Mouse (Mus musculus): Measurements from ENCODE around the gene Gna15. TPM values are rescaled to one million over a fixed set of nuclear protein-coding genes. Genes with fewer than 3 reads are reported as not detected.

Gna15 gene
- total and polyA plus RNA-seq, 3 experiments, result 1.1 to 2.2 (median 1.4) TPM

Small RNAs within 50 kb of the gene (microRNA-seq; reads per million reads assigned to microRNA genes)
- gene Gm25595, result 0 reads per million in 2 experiments

Other genes starting within 250 kb of the Gna15 start
- under 1 TPM; 0.41 to 0.92 TPM for gene Tjp3, start 232.6 kb downstream of the Gna15 start, total RNA-seq (2021)
- 0.52 and 0.72 TPM in 2 replicates for gene Tjp3, start 232.6 kb downstream of the Gna15 start, polyA plus RNA-seq (2012; rRNA removed)
- gene Pip5k1c, start 231.3 kb downstream of the Gna15 start, total RNA-seq (2021), result 10 to 100 TPM; 34.3 to 44.6 TPM
- 71.0 and 72.8 TPM in 2 replicates for gene Pip5k1c, start 231.3 kb downstream of the Gna15 start, polyA plus RNA-seq (2012; rRNA removed)
- gene Cactin, start 203.1 kb downstream of the Gna15 start, total RNA-seq (2021), result 10 to 100 TPM; 32.6 to 40.3 TPM
- gene Cactin, start 203.1 kb downstream of the Gna15 start, polyA plus RNA-seq (2012; rRNA removed), result 35.5 and 37.4 TPM in 2 replicates
- gene Tbxa2r, start 195.5 kb downstream of the Gna15 start, total RNA-seq (2021), result 10 to 100 TPM; 33.2 to 45.4 TPM
- gene Tbxa2r, start 195.5 kb downstream of the Gna15 start, polyA plus RNA-seq (2012; rRNA removed), result 137 and 154 TPM in 2 replicates
- gene Gipc3, start 181.0 kb downstream of the Gna15 start, total RNA-seq (2021), result 10 to 100 TPM in 1 of 2 experiments, 1 to 10 TPM in 1; 2.9 to 10.3 TPM
- 2.8 and 3.2 TPM in 2 replicates for gene Gipc3, start 181.0 kb downstream of the Gna15 start, polyA plus RNA-seq (2012; rRNA removed)
- 10 to 100 TPM; 81.6 to 89.9 TPM for gene Hmg20b, start 173.7 kb downstream of the Gna15 start, total RNA-seq (2021)
- 272 and 280 TPM in 2 replicates for gene Hmg20b, start 173.7 kb downstream of the Gna15 start, polyA plus RNA-seq (2012; rRNA removed)
- gene Mfsd12, start 166.7 kb downstream of the Gna15 start, total RNA-seq (2021), result 10 to 100 TPM; 15.3 to 16.5 TPM
- 69.3 and 77.4 TPM in 2 replicates for gene Mfsd12, start 166.7 kb downstream of the Gna15 start, polyA plus RNA-seq (2012; rRNA removed)
- gene 4930404N11Rik, start 158.4 kb downstream of the Gna15 start, total RNA-seq (2021), result 1 to 10 TPM; 1.2 to 3.6 TPM
- gene 4930404N11Rik, start 158.4 kb downstream of the Gna15 start, polyA plus RNA-seq (2012; rRNA removed), result 9.7 and 12.4 TPM in 2 replicates
- 10 to 100 TPM; 40.7 to 45.0 TPM for gene Fzr1, start 145.7 kb downstream of the Gna15 start, total RNA-seq (2021)
- 95.6 and 103 TPM in 2 replicates for gene Fzr1, start 145.7 kb downstream of the Gna15 start, polyA plus RNA-seq (2012; rRNA removed)
- gene Dohh, start 139.8 kb downstream of the Gna15 start, total RNA-seq (2021), result 10 to 100 TPM; 39.6 to 54.3 TPM
- 125 and 132 TPM in 2 replicates for gene Dohh, start 139.8 kb downstream of the Gna15 start, polyA plus RNA-seq (2012; rRNA removed)
- gene Gm48551, start 139.8 kb downstream of the Gna15 start, total RNA-seq (2021), result 1 to 10 TPM; 1.8 to 2.5 TPM
- 2.9 and 6.7 TPM in 2 replicates for gene Gm48551, start 139.8 kb downstream of the Gna15 start, polyA plus RNA-seq (2012; rRNA removed)
- gene Gm48552, start 135.2 kb downstream of the Gna15 start, total RNA-seq (2021), result 1 to 10 TPM in 1 of 2 experiments, not detected in 1; 1.4 TPM
- 2.5 and 4.4 TPM in 2 replicates for gene Gm48552, start 135.2 kb downstream of the Gna15 start, polyA plus RNA-seq (2012; rRNA removed)
- 1 to 10 TPM; 1.4 to 1.6 TPM for gene Smim24, start 131.2 kb downstream of the Gna15 start, total RNA-seq (2021)
- gene Smim24, start 131.2 kb downstream of the Gna15 start, polyA plus RNA-seq (2012; rRNA removed), result 4.5 and 5.4 TPM in 2 replicates
- 100 to 1,000 TPM in 1 of 2 experiments, 10 to 100 TPM in 1; 80.8 to 126 TPM for gene Nfic, start 68.6 kb downstream of the Gna15 start, total RNA-seq (2021)
- gene Nfic, start 68.6 kb downstream of the Gna15 start, polyA plus RNA-seq (2012; rRNA removed), result 142 and 171 TPM in 2 replicates
- gene Celf5, start 41.5 kb downstream of the Gna15 start, total RNA-seq (2021), result under 1 TPM; 0.55 to 0.78 TPM
- 1.4 and 2.2 TPM in 2 replicates for gene Celf5, start 41.5 kb downstream of the Gna15 start, polyA plus RNA-seq (2012; rRNA removed)
- 100 to 1,000 TPM; 111 to 123 TPM for gene Ncln, start 27.8 kb downstream of the Gna15 start, total RNA-seq (2021)
- 562 and 856 TPM in 2 replicates for gene Ncln, start 27.8 kb downstream of the Gna15 start, polyA plus RNA-seq (2012; rRNA removed)
- gene S1pr4, start 24.1 kb downstream of the Gna15 start, total RNA-seq (2021), result 1 to 10 TPM in 1 of 2 experiments, under 1 TPM in 1; 0.98 to 1.6 TPM
- gene S1pr4, start 24.1 kb downstream of the Gna15 start, polyA plus RNA-seq (2012; rRNA removed), result 3.5 and 3.6 TPM in 2 replicates
- gene Gna11, start 21.0 kb upstream of the Gna15 start, total RNA-seq (2021), result 10 to 100 TPM; 76.6 to 86.0 TPM
- gene Gna11, start 21.0 kb upstream of the Gna15 start, polyA plus RNA-seq (2012; rRNA removed), result 122 and 124 TPM in 2 replicates
- 1,000 to 10,000 TPM; 1,028 to 1,195 TPM for gene Aes, start 35.3 kb upstream of the Gna15 start, total RNA-seq (2021)
- 3,784 and 4,442 TPM in 2 replicates for gene Aes, start 35.3 kb upstream of the Gna15 start, polyA plus RNA-seq (2012; rRNA removed)
- gene Tle2, start 50.3 kb upstream of the Gna15 start, total RNA-seq (2021), result 10 to 100 TPM; 50.4 to 51.0 TPM
- 417 and 691 TPM in 2 replicates for gene Tle2, start 50.3 kb upstream of the Gna15 start, polyA plus RNA-seq (2012; rRNA removed)
- 10 to 100 TPM; 24.0 to 59.6 TPM for gene Tle6, start 76.8 kb upstream of the Gna15 start, total RNA-seq (2021)
- 49.5 and 90.8 TPM in 2 replicates for gene Tle6, start 76.8 kb upstream of the Gna15 start, polyA plus RNA-seq (2012; rRNA removed)
- 1 to 10 TPM; 1.1 to 2.3 TPM for gene BC025920, start 82.0 kb upstream of the Gna15 start, total RNA-seq (2021)
- 0.26 and 0.59 TPM in 2 replicates for gene BC025920, start 82.0 kb upstream of the Gna15 start, polyA plus RNA-seq (2012; rRNA removed)
- 10 to 100 TPM; 16.0 to 18.3 TPM for gene Sirt6, start 103.6 kb upstream of the Gna15 start, total RNA-seq (2021)
- gene Sirt6, start 103.6 kb upstream of the Gna15 start, polyA plus RNA-seq (2012; rRNA removed), result 52.3 and 59.9 TPM in 2 replicates
- gene Ankrd24, start 104.3 kb upstream of the Gna15 start, total RNA-seq (2021), result 10 to 100 TPM; 20.0 to 23.7 TPM
- gene Ankrd24, start 104.3 kb upstream of the Gna15 start, polyA plus RNA-seq (2012; rRNA removed), result 91.0 and 112 TPM in 2 replicates
- 1 to 10 TPM; 2.1 to 3.1 TPM for gene Gm10778, start 124.8 kb upstream of the Gna15 start, total RNA-seq (2021)
- 0.09 and 0.11 TPM in 2 replicates for gene Gm10778, start 124.8 kb upstream of the Gna15 start, polyA plus RNA-seq (2012; rRNA removed)
- 1 to 10 TPM; 5.4 to 6.8 TPM for gene Zfp433, start 180.6 kb upstream of the Gna15 start, total RNA-seq (2021)
- gene Zfp433, start 180.6 kb upstream of the Gna15 start, polyA plus RNA-seq (2012; rRNA removed), result not detected in 2 replicates
- 1 to 10 TPM; 1.3 to 2.9 TPM for gene Gm3055, start 246.9 kb upstream of the Gna15 start, total RNA-seq (2021)
- gene Gm3055, start 246.9 kb upstream of the Gna15 start, polyA plus RNA-seq (2012; rRNA removed), result 0.02 and 0.04 TPM in 2 replicates